Mouse (Mus musculus) cerebellum, adult 11 months (tissue): Measurements from ENCODE around the gene Il18.
"Not testable (repeated sequence)": the region's sequence is repeated elsewhere in the genome, so short reads cannot be mapped to it uniquely, and the experiment has no call there.

Source experiments
- DNase-seq: peaks from one replicate; pipeline ENCODE4 v3.0.0; 2022

Gene Il18

DNA sequence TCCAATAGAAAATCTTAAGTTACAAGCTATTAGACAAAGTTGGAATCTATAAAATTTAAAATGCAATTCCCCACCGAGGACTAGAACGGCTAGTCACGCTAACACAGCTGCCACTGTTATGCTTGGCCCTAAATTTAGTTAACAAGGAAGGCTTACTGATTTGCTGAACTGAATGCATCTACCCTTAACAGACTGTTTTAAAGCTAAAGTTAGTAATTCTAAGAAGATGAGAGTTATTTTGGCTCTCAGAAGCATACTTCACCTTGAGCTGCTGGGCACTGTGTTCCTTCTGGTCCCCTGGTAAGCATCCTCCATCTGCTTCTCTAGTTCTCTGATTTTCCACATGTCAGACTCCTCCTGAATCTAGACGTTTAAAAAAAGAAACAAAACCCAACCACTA, 57.5 kb downstream of the Il18 start:
- DNase-seq = no peak

DNA sequence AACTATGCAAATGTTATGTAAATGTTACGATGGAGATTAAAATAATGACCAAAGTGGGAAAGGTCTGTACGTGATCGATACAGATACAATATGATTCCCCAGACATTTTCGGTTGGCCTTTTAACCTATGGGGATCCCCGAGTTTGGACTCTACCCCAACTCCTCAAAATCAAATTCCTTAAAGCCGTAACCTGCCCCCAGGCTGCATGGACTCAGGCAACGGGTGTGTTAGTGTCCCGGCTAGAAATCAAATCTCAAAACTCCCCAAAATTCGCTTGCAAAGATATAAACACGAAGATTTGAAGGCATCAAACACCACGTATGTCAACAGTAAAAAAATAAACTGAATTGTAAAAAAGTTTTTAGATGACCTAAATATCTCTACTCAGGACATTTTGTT, 61.5 kb downstream of the Il18 start:
- no peak for DNase-seq

DNA sequence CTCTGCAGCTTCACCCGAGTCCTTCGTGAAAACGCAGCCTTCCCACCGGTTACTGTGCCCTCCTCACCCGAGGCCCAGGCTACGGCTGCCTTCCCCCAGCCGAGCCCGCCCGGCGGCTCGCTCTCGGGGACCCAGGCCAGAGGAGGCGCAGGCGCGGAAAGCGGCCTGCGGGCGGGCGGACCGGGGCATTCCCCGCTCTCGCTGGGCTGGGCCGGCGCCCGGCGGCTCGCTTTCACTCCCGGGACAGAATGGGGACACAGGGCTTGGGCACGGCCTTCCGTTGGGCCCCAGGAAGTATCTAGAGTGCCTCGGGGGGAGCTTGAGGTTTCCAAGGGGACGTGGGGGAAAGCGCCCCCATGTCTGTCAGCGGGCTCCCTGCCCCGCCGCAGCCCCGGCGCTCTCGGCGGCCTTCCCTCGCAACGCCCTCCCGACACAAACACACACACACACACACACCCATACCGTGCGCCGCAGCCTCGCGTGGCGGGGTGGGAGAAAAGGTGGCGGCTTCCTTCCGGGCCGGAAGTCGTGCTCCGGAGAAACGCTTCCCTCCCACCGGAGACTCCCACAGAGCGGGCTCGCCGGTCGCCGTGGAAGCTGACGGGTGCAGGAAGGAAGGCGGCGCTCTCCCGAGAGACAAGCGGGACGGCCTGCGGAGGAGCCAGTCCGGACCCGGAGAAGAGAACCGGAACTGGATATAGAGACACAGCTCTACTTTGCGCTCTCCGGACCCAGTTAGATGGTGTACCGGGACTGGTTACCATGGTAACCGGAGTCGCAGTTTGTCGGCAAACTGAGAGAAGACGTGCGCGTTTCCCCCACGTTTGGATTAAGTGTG, 62.4 kb downstream of the Il18 start, which contains the start of the genes Pih1d2 and Nkapd1:
Gene Pih1d2 (plus strand): TSS at position 556 of the 838 bp plus-strand sequence.
Gene Nkapd1 (minus strand): TSS at position 699 of the 838 bp plus-strand sequence.
- peak; percentile 86 for DNase-seq

GRCm38 (mm10) chr9:50617794-50618330, 63.2 kb downstream of the Il18 start:
- DNase-seq = no peak

- not testable (repeated sequence) for DNase-seq
Measured at GRCm38 (mm10) chr9:50630903-50631302, 76.3 kb downstream of the Il18 start.
